Mouse (Mus musculus): ENCODE data around the gene Myh7. TPM values are rescaled to one million over a fixed set of nuclear protein-coding genes. Genes with fewer than 3 reads are reported as not detected.
"Not testable (repeated sequence)": the region's sequence is repeated elsewhere in the genome, so short reads cannot be mapped to it uniquely, and the experiment has no call there.

The Myh7 gene
- total and polyA plus RNA-seq, 2 experiments from 2014 or later = 1,537 to 4,273 TPM

- Histone ChIP-seq H3K27me3 (ENCODE audit: control insufficient read depth, insufficient read depth, low read length) (no peaks in the 10 kb centered on the region), H3K9ac (replicated peaks; ENCODE audit: low read depth, low read length) (peak overlapping the region; percentile 8; the same call in 1 of the 2 replicates), H3K4me1 (ENCODE audit: control insufficient read depth, insufficient read depth) (0 out of 2 replicates have a peak, but pooled peaks cover 4% of the 10 kb centered on the region), H3K36me3 (replicated peaks; ENCODE audit: control insufficient read depth, insufficient read depth, low read length) (peaks cover 84% of the 10 kb centered on the region), H3K4me3 (ENCODE audit: low read depth, low read length) (no peak overlapping the region), H3K4me2 (ENCODE audit: low read depth, low read length) (peak overlapping the region; percentile 9; the same call in 1 of the 2 replicates), H3K9me3 (replicated peaks; ENCODE audit: control insufficient read depth, low read length) (no peaks in the 10 kb centered on the region), H3K27ac (ENCODE audit: low read depth) (peak overlapping the region; percentile 99)
- DNase-seq (ENCODE audit: low spot score) (no peak), ATAC-seq (ENCODE audit: insufficient read depth, low read depth) (no peak)
- TF ChIP-seq CTCF (IDR thresholded peaks at IDR 0.05; ENCODE audit: low read depth) (no peak), EP300 (IDR thresholded peaks at IDR 0.05; ENCODE audit: low read depth) (no peak)
- 59% methylated on average over 7 of the region's 7 CpGs for WGBS
These were observed 12.5 kb downstream of the Myh7 start for GRCm38 (mm10) chr14:54981934-54982333.

DNA sequence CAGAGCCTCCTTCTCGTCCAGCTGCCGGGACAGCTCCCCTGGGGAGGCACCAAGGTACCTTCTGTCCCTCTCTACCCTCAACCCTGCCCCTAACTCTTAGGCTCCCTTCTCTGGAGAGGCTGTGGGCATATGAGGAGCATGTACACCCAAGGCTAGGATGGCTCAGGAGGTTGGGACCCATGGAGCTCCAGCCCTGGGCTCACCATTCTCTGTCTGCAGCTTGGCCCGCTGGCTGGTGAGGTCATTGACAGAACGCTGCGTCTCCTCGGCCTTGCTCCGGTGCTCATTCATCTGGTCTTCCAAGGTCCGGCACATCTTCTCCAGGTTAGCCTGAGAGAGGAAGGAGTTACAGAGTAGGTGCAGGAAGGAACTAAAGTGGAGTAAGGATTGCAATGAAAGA, 15.8 kb downstream of the Myh7 start:
- H3K9me3 ChIP-seq (replicated peaks; ENCODE audit: control insufficient read depth, low read length) = no peaks in the 10 kb centered on the region
- DNase-seq (ENCODE audit: low spot score) = no peak
- ATAC-seq (ENCODE audit: insufficient read depth, low read depth) = no peak
- peak overlapping the region; percentile 43; the same call in 1 of the 2 replicates for H3K9ac ChIP-seq (replicated peaks; ENCODE audit: low read depth, low read length)
- peaks cover 79% of the 10 kb centered on the region for H3K36me3 ChIP-seq (replicated peaks; ENCODE audit: control insufficient read depth, insufficient read depth, low read length)
- 0 out of 2 replicates have a peak, but pooled peaks cover 4% of the 10 kb centered on the region for H3K4me1 ChIP-seq (ENCODE audit: control insufficient read depth, insufficient read depth)
- H3K4me3 ChIP-seq (ENCODE audit: low read depth, low read length) = 0 out of 2 replicates have a peak overlapping the region, but pooled peaks have one; percentile 7
- H3K27me3 ChIP-seq (ENCODE audit: control insufficient read depth, insufficient read depth, low read length) = no peaks in the 10 kb centered on the region
- H3K27ac ChIP-seq (ENCODE audit: low read depth) = peak overlapping the region; percentile 66
- 61% methylated on average over 8 of the region's 8 CpGs for WGBS
- H3K4me2 ChIP-seq (ENCODE audit: low read depth, low read length) = peak overlapping the region; percentile 30
- TF ChIP-seq EP300 (IDR thresholded peaks at IDR 0.05; ENCODE audit: low read depth) (no peak), CTCF (IDR thresholded peaks at IDR 0.05; ENCODE audit: low read depth) (no peak)

GRCm38 (mm10) chr14:54976633-54977032, 17.8 kb downstream of the Myh7 start, which contains the start of gene Gm17428:
Gene Gm17428, plus strand, starts transcription at chr14:54976933.
- peaks cover 80% of the 10 kb centered on the region for H3K36me3 ChIP-seq (replicated peaks; ENCODE audit: control insufficient read depth, insufficient read depth, low read length)
- H3K4me1 ChIP-seq (ENCODE audit: control insufficient read depth, insufficient read depth) = 0 out of 2 replicates have a peak, but pooled peaks cover 4% of the 10 kb centered on the region
- H3K9me3 ChIP-seq (replicated peaks; ENCODE audit: control insufficient read depth, low read length) = no peaks in the 10 kb centered on the region
- TF ChIP-seq CTCF (IDR thresholded peaks at IDR 0.05; ENCODE audit: low read depth) (no peak), EP300 (IDR thresholded peaks at IDR 0.05; ENCODE audit: low read depth) (no peak)
- no peak within 1 kb of the TSS; the same call in 1 of the 2 replicates for H3K9ac ChIP-seq (replicated peaks; ENCODE audit: low read depth, low read length)
- H3K4me3 ChIP-seq (ENCODE audit: low read depth, low read length) = no peak within 1 kb of the TSS
- peak within 1 kb of the TSS; percentile 96 for H3K27ac ChIP-seq (ENCODE audit: low read depth)
- DNase-seq (ENCODE audit: low spot score) (no peak), ATAC-seq (ENCODE audit: insufficient read depth, low read depth) (no peak)
- no peaks in the 10 kb centered on the region for H3K27me3 ChIP-seq (ENCODE audit: control insufficient read depth, insufficient read depth, low read length)
- WGBS = 23% methylated on average over 1 of the region's 1 CpGs
- peak within 1 kb of the TSS; percentile 30; the same call in 1 of the 2 replicates for H3K4me2 ChIP-seq (ENCODE audit: low read depth, low read length)

DNA sequence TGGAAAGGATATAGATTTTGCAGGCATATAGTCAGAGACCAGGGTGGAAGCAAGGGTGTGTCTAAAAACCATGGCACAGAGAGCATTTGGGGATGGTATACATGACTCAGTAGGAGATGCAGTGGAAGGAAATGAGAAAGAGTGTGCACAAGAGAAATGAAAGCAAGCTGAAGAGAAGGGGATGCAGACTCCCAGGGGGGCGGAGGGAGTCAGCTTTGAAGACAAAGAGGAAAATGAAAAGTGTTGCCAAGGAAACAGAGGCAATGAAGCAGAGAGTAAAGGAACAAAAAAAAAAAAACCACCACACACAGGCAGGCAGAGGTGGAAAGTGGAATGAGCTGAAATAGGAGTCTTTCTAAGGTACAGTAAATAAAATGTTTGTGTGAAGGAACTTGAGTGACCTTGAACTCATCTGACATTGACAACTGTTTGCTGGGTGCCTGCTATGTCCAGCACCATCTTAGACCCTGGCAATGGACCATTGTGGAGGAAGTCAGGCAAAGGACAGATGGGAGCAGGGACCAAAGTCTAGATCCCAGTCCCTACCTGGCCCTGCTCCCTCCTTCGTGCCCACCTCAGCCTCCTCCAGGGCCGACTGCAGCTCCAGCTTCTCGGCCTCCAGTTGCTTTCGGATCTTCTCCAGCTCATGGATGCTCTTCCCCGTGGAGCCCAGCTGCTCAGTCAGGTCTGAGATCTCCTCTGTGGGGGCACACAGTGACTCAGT, 20.2 kb downstream of the Myh7 start:
- no peak for DNase-seq (ENCODE audit: low spot score)
- peak overlapping the region; percentile 96 for H3K27ac ChIP-seq (ENCODE audit: low read depth)
- H3K4me3 ChIP-seq (ENCODE audit: low read depth, low read length) = no peak overlapping the region

GRCm38 (mm10) chr14:54972786-54973185, 21.6 kb downstream of the Myh7 start:
- 54% methylated on average over 6 of the region's 11 CpGs for WGBS
- ATAC-seq (ENCODE audit: insufficient read depth, low read depth); H3K27me3 ChIP-seq (ENCODE audit: control insufficient read depth, insufficient read depth, low read length); H3K9me3 ChIP-seq (replicated peaks; ENCODE audit: control insufficient read depth, low read length); H3K4me1 ChIP-seq (ENCODE audit: control insufficient read depth, insufficient read depth); DNase-seq (ENCODE audit: low spot score): not testable (repeated sequence)
- Histone ChIP-seq H3K4me3 (ENCODE audit: low read depth, low read length) (peak overlapping the region; percentile 52; the same call in 1 of the 2 replicates), H3K9ac (replicated peaks; ENCODE audit: low read depth, low read length) (peak overlapping the region; percentile 60; the same call in 1 of the 2 replicates), H3K36me3 (replicated peaks; ENCODE audit: control insufficient read depth, insufficient read depth, low read length) (peaks cover 62% of the 10 kb centered on the region), H3K4me2 (ENCODE audit: low read depth, low read length) (peak overlapping the region; percentile 61), H3K27ac (ENCODE audit: low read depth) (peak overlapping the region; percentile 96)

More for the DNA sequence above, 20.2 kb downstream of the Myh7 start:
- Histone ChIP-seq H3K36me3 (replicated peaks; ENCODE audit: control insufficient read depth, insufficient read depth, low read length) (peaks cover 75% of the 10 kb centered on the region), H3K27me3 (ENCODE audit: control insufficient read depth, insufficient read depth, low read length) (no peaks in the 10 kb centered on the region), H3K9ac (replicated peaks; ENCODE audit: low read depth, low read length) (peak overlapping the region; percentile 46; the same call in 1 of the 2 replicates), H3K9me3 (replicated peaks; ENCODE audit: control insufficient read depth, low read length) (no peaks in the 10 kb centered on the region), H3K4me2 (ENCODE audit: low read depth, low read length) (peak overlapping the region; percentile 61), H3K4me1 (ENCODE audit: control insufficient read depth, insufficient read depth) (0 out of 2 replicates have a peak, but pooled peaks cover 4% of the 10 kb centered on the region)
- 64% methylated on average over 6 of the region's 6 CpGs for WGBS
- ATAC-seq (ENCODE audit: insufficient read depth, low read depth) = no peak
- TF ChIP-seq EP300 (IDR thresholded peaks at IDR 0.05; ENCODE audit: low read depth) (no peak), CTCF (IDR thresholded peaks at IDR 0.05; ENCODE audit: low read depth) (no peak)

Measured in heart, postnatal 0 days (tissue).